ENCODE assay signal across 25 mouse cellular contexts in the genomic region with DNA sequence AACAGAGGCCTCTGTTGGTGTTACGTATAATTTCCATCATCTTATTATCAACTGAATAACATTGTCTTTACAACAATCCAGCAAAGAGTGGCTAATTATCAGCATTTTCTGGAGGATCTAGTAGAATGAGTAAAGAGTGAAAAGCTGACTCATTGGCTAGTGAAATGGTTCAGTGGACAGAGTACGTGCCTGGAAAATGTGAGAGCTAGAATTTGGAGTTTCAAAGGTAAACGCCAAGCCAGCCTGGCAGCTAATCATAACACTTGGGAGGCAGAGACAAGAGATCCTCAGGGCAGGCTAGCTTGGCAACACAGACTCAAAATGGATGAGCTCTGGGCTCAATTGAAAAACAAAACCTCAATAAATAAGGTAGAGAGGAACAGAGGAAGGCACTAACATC.
A peak's percentile ranks its signal among the peaks of the same experiment; 100 is the strongest.
DNase-seq lines count a peak whose midpoint lies in the region; ATAC-seq and TF ChIP-seq lines count a peak whose summit lies in the region.
"Had no signal": no experiment of that assay in that cellular context is flagged by ENCODE, and none has a peak within 500 bp of the region (broad histone marks: within the 10 kb centered on the region; RNA-seq: fewer than 3 reads in every experiment).

No protein-coding gene starts in this region.

- H3K9ac ChIP-seq in kidney, embryonic 15.5 days, result no peak overlapping the region
- H3K9ac ChIP-seq: embryonic facial prominence, embryonic 13.5 days; forebrain, embryonic 12.5 days; forebrain, embryonic 15.5 days; heart, embryonic 13.5 days; hindbrain, embryonic 14.5 days had no signal

- ATAC-seq in kidney, embryonic 15.5 days (replicated peaks; ENCODE audit: low FRiP score), result no peak
- peak; percentile 96 for ATAC-seq in Patski
- ATAC-seq: CD4-positive, CD25-positive, alpha-beta regulatory T cell, adult 4 months; forebrain, embryonic 15.5 days; hindbrain, postnatal 0 days had no signal

- no peak for TF ChIP-seq CTCF in kidney, adult 2 months (conservative IDR thresholded peaks at IDR 0.05; ENCODE audit: insufficient read depth, insufficient read length, low read depth, low read length)
- no peak for TF ChIP-seq CTCF in Patski (IDR thresholded peaks at IDR 0.05)

- no peak overlapping the region for H3K4me3 ChIP-seq in kidney, adult 2 months (ENCODE audit: insufficient read depth, low read depth, low read length)
- H3K4me3 ChIP-seq in kidney, embryonic 15.5 days (replicated peaks), result no peak overlapping the region
- H3K4me3 ChIP-seq: embryonic facial prominence, embryonic 10.5 days; embryonic facial prominence, embryonic 13.5 days; erythroblast, embryonic 14.5 days; forebrain, embryonic 12.5 days; forebrain, embryonic 15.5 days; heart, embryonic 13.5 days had no signal

- in situ Hi-C loops in Patski (cut with MboI; ENCODE audit: low pct_unique_long_range_greater_than_20kb), result loop anchor here (10.0 kb wide), 2 partner anchors 338 to 638 kb away; no protein-coding TSS in a partner anchor

- H3K27ac ChIP-seq in kidney, adult 2 months (ENCODE audit: insufficient read depth, low read depth, low read length), result peak overlapping the region; percentile 69; the same call in 1 of the 2 replicates
- H3K27ac ChIP-seq in kidney, embryonic 15.5 days, result no peak overlapping the region
- H3K27ac ChIP-seq: embryonic facial prominence, embryonic 10.5 days; embryonic facial prominence, embryonic 13.5 days; forebrain, embryonic 12.5 days; forebrain, embryonic 15.5 days; heart, embryonic 13.5 days; hindbrain, embryonic 14.5 days; hindbrain, postnatal 0 days had no signal

- TF ChIP-seq POLR2A in kidney, adult 2 months (IDR thresholded peaks at IDR 0.05; ENCODE audit: low read depth, low read length), result no peak

- CTCF ChIA-PET in Patski (lab: Charles Lee), result no interaction called here

- WGBS in kidney, adult 2 months, result 38% methylated on average over 3 of the region's 3 CpGs
- WGBS in kidney, embryonic 15.5 days, result 64% methylated on average over 3 of the region's 3 CpGs

- H3K27me3 ChIP-seq in kidney, adult 2 months (replicated peaks; ENCODE audit: control insufficient read depth, insufficient read depth, low read length), result no peaks in the 10 kb centered on the region
- H3K27me3 ChIP-seq in kidney, embryonic 15.5 days, result no peaks in the 10 kb centered on the region
- no peaks in the 10 kb centered on the region for H3K27me3 ChIP-seq in Patski
- H3K27me3 ChIP-seq: embryonic facial prominence, embryonic 13.5 days; forebrain, embryonic 12.5 days; forebrain, embryonic 15.5 days; heart, embryonic 13.5 days had no signal

- no peaks in the 10 kb centered on the region; the same call in 1 of the 2 replicates for H3K4me1 ChIP-seq in kidney, adult 2 months (ENCODE audit: control insufficient read depth, insufficient read depth, low read length)
- H3K4me1 ChIP-seq in kidney, embryonic 15.5 days, result no peaks in the 10 kb centered on the region
- H3K4me1 ChIP-seq: embryonic facial prominence, embryonic 10.5 days; embryonic facial prominence, embryonic 13.5 days; forebrain, embryonic 12.5 days; forebrain, embryonic 15.5 days; heart, embryonic 13.5 days had no signal

- no peak overlapping the region for H3K4me2 ChIP-seq in kidney, embryonic 15.5 days
- H3K4me2 ChIP-seq: embryonic facial prominence, embryonic 13.5 days; forebrain, embryonic 12.5 days; forebrain, embryonic 15.5 days; heart, embryonic 13.5 days; hindbrain, embryonic 14.5 days had no signal

- peak; percentile 81 for DNase-seq in kidney, adult 2 months
- peak; percentile 13 to 35 for DNase-seq in kidney, postnatal 25 days
- DNase-seq in kidney, postnatal 10 days, result no peak
- peak; percentile 57 for DNase-seq in Patski (ENCODE audit: low read depth, low spot score)
- no peak for DNase-seq in layer of hippocampus, adult 9-11 months
- DNase-seq: adrenal gland, postnatal 10 days; adrenal gland, postnatal 36 days; cerebellum, adult 18-20 months; cerebellum, adult 9-10 months; cerebellum, postnatal 25 days; embryo, embryonic 11 days; gastrocnemius, postnatal 25 days; heart, adult 18-20 months; heart, postnatal 14 days; heart, postnatal 4 days had no signal

- POLR2A ChIA-PET in Patski (lab: Charles Lee), result no interaction called here

- no peaks in the 10 kb centered on the region for H3K9me3 ChIP-seq in kidney, embryonic 15.5 days (replicated peaks)
- H3K9me3 ChIP-seq: embryonic facial prominence, embryonic 10.5 days; embryonic facial prominence, embryonic 13.5 days; forebrain, embryonic 12.5 days; forebrain, embryonic 15.5 days; heart, embryonic 13.5 days had no signal

- no peaks in the 10 kb centered on the region for H3K36me3 ChIP-seq in kidney, adult 2 months (ENCODE audit: control insufficient read depth, insufficient read depth, low read length)
- H3K36me3 ChIP-seq in kidney, embryonic 15.5 days, result no peaks in the 10 kb centered on the region
- H3K36me3 ChIP-seq: embryonic facial prominence, embryonic 10.5 days; embryonic facial prominence, embryonic 13.5 days; forebrain, embryonic 12.5 days; forebrain, embryonic 15.5 days; heart, embryonic 13.5 days had no signal

Comparison
In these comparisons a context has a peak if more than half of its experiments do, and no peak if none do; other contexts are left out.
1. DNase-seq: peak in kidney, adult 2 months (single experiment), kidney, postnatal 25 days (2 of 2) and Patski (single experiment); none in kidney, postnatal 10 days (single experiment) and layer of hippocampus, adult 9-11 months (single experiment).